Mouse (Mus musculus): ENCODE data around the gene Rras. TPM values are rescaled to one million over a fixed set of nuclear protein-coding genes. Genes with fewer than 3 reads are reported as not detected.

Gene Rras
- total and polyA plus RNA-seq, 3 experiments = 3.2 to 16.3 (median 5.6) TPM

DNA sequence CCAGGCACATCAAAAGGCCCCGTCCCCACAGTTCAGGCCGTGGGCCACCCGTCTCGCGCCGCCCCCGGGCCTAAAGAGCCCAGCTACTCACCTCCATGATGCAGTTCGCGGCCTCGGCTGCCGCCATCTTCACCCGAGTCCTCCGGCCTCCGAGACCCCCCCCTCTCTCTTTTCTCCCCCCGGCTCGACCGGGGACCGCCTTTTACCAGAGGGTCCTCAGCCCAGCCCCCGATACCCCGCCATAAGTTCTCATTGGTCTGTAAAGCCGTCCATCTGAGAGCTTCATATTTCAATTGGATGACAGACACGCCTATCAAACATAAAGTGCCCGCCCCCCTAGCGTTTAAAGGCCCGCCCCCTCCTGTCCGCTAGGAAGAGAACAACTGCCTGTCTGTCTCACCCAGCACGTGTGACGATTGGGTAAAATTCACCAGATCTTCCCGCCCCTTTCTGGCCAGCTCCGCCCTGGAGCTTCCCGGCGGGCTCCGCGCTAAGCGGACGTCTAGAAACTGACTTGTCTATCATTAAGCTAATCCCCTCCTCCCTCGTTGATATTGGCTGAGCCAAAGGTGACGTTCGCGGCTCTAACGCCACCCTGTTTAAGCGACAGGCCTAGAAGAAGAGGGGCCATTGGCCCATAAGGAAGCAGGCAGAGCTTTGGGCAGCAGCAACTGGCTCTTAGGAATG is 31.4 kb upstream of the Rras start, which contains the start of gene Prmt1:
TSS of gene Prmt1 (minus strand) at position 377 of the 687 bp plus-strand sequence.
- peak; percentile 89 for ATAC-seq (ENCODE audit: extremely low read depth, insufficient number of reproducible peaks, low FRiP score, poor library complexity, severe bottlenecking)
- Histone ChIP-seq H3K9me3 (replicated peaks) (no peaks in the 10 kb centered on the region), H3K4me3 (ENCODE audit: low read depth, low read length) (peak within 1 kb of the TSS; percentile 98), H3K27me3 (ENCODE audit: insufficient read depth, low read length) (no peaks in the 10 kb centered on the region), H3K36me3 (replicated peaks) (peaks cover 68% of the 10 kb centered on the region), H3K4me1 (ENCODE audit: insufficient read depth, low read depth, low read length) (peaks cover 64% of the 10 kb centered on the region)
- peak; percentile 99 for DNase-seq (ENCODE audit: low spot score)
- TF ChIP-seq TAL1 (conservative IDR thresholded peaks at IDR 0.05; ENCODE audit: low read depth, low read length) (no peak), GATA1 (IDR thresholded peaks at IDR 0.05; ENCODE audit: borderline replicate concordance, low read length) (no peak), GATA2 (IDR thresholded peaks at IDR 0.05; ENCODE audit: borderline replicate concordance, low read depth, low read length) (no peak), POLR2AphosphoS5 (IDR thresholded peaks at IDR 0.05; ENCODE audit: insufficient replicate concordance, low read depth, low read length) (no peak)

DNA sequence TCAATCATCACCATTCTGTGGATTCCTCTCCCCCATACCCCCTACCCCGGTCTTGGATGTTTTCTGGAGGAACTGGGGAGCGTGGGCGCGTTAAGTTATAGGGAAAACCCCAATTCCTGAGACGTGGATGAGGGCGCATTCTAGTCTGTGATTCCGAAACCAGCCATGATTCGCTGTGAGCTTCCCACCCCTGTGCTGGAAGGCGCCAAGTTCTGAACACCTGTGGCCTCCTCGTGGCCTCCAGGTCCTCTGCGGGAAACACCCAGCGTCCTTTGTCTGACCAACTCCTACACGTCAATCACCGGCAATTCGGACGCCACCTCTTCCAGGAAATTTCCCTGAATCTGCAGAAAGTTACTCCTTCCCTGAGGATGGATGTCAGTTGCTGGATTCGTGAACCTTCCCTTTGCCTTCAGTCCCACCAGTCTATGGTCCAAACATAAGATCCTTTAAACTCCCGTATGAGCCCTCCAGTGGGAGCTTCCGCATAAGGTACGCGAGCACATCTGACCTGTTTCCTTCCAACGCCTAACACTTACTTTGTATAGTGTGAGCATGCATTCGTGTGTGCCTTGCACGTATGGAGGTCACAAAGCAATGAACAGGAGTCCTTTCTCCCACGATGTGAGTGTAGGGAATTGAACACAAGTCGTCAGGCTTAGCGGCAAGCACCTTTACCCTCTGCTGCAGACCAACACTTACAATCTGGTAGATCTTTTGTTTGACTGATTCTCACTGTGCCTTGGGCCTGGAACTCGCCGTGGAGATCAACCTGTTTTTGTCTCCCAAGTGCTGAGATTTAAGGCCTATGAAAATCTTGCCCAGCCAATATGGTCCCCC is 30.7 kb upstream of the Rras start:
- DNase-seq (ENCODE audit: low spot score) (no peak), ATAC-seq (ENCODE audit: extremely low read depth, insufficient number of reproducible peaks, low FRiP score, poor library complexity, severe bottlenecking) (no peak)
- Histone ChIP-seq H3K36me3 (replicated peaks) (peaks cover 68% of the 10 kb centered on the region), H3K9me3 (replicated peaks) (no peaks in the 10 kb centered on the region), H3K4me3 (ENCODE audit: low read depth, low read length) (peak overlapping the region; percentile 77), H3K4me1 (ENCODE audit: insufficient read depth, low read depth, low read length) (peaks cover 59% of the 10 kb centered on the region), H3K27me3 (ENCODE audit: insufficient read depth, low read length) (no peaks in the 10 kb centered on the region)
- 0 out of 2 replicates have a peak, but pooled peaks have one; percentile 37 for TF ChIP-seq POLR2AphosphoS5 (IDR thresholded peaks at IDR 0.05; ENCODE audit: insufficient replicate concordance, low read depth, low read length)
- no peak for TF ChIP-seq GATA1 (IDR thresholded peaks at IDR 0.05; ENCODE audit: borderline replicate concordance, low read length)

DNA sequence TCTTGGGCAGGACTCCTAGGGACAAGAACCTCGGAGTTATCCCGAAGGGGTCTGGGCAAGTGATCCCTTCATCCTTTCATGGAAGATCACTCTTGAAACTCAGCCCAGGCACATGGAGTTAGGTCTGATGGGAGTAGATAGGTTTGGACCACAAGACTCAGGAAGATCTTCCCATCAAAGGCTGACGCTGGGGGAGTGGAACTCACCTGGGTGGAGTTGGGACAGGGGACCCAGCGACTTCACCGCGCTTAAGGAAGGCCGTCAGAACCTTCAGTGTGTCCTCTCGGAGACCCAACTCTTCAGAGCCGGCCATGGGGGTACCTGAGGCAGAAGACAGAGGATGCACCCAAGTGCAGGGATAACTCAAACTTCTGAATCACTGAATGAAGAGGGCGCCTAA is 21.1 kb upstream of the Rras start:
- peak overlapping the region; percentile 75 for H3K4me3 ChIP-seq (ENCODE audit: low read depth, low read length)
- peaks cover 80% of the 10 kb centered on the region for H3K36me3 ChIP-seq (replicated peaks)
- ATAC-seq (ENCODE audit: extremely low read depth, insufficient number of reproducible peaks, low FRiP score, poor library complexity, severe bottlenecking) (no peak), DNase-seq (ENCODE audit: low spot score) (no peak)
- H3K9me3 ChIP-seq (replicated peaks) = no peaks in the 10 kb centered on the region
- no peak for TF ChIP-seq TAL1 (conservative IDR thresholded peaks at IDR 0.05; ENCODE audit: low read depth, low read length)
- TF ChIP-seq POLR2AphosphoS5 (IDR thresholded peaks at IDR 0.05; ENCODE audit: insufficient replicate concordance, low read depth, low read length) = no peak
- no peak for TF ChIP-seq GATA1 (IDR thresholded peaks at IDR 0.05; ENCODE audit: borderline replicate concordance, low read length)
- no peak for TF ChIP-seq CTCF (IDR thresholded peaks at IDR 0.05; ENCODE audit: low read depth, low read length)
- TF ChIP-seq GATA2 (IDR thresholded peaks at IDR 0.05; ENCODE audit: borderline replicate concordance, low read depth, low read length) = no peak
- H3K27me3 ChIP-seq (ENCODE audit: insufficient read depth, low read length) = no peaks in the 10 kb centered on the region
- peaks cover 66% of the 10 kb centered on the region for H3K4me1 ChIP-seq (ENCODE audit: insufficient read depth, low read depth, low read length)

DNA sequence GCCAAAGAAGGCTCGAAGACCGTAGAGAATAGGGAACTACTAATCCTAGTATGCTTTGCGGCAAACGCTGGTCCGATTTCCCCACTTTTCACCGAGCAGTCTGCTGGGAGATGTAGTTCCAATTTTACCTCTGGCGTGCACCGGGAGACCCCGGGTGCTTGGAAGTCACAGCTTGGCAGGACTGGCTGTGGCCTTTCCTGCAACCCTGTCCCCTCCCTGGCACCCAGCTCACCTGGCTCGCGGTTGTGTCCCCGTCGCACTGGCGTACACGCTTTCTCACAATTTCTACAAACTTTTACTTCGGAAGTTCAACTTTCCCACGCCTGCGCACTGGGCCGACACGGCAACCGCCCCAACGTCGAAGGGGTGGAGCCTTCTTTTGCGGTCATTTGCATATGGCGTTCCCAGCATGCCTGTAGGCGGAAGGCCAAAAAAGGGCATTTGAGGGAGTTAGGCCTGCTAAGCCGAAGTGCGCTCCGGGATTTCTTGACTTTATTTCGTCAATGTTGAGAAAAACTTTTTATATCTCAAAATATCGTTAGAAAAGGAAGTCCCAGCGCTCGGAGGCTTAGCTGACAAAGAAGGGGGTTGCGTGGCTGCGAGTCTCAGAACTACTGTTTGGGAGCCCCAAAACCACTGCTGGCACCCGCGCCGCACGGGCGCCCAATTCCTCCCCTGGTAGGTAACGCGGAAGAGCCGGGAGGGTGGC is 20.4 kb upstream of the Rras start, which contains the start of gene Irf3:
TSS of gene Irf3 (plus strand) at position 418 of the 709 bp plus-strand sequence.
- ATAC-seq (ENCODE audit: extremely low read depth, insufficient number of reproducible peaks, low FRiP score, poor library complexity, severe bottlenecking) = peak; percentile 81
- Histone ChIP-seq H3K4me1 (ENCODE audit: insufficient read depth, low read depth, low read length) (peaks cover 70% of the 10 kb centered on the region), H3K36me3 (replicated peaks) (peaks cover 80% of the 10 kb centered on the region)

DNA sequence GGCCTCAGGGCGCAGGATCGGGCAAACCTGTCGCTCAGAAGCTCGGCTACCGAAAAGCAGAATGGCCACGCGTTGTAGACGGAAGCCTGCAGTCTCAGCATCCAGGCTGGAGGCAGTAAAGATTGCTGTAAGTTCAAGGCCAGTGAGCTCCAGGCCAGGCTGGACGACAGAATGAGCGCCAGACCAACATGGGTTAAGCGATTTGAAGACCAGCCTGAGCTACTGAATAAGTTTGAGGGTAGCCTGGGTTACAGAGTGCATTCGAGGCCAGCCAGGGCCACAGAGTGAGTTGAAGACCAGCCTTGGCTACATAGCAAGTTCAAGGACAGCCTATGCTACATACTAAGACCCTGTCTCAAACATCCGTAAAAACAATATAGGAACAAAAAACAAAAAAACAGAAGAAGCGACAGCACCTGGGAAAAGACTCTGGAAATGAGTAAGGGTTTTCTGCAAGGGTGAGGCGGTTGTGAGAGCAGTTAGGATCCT is 19.8 kb upstream of the Rras start:
- DNase-seq (ENCODE audit: low spot score) = no peak
- H3K9me3 ChIP-seq (replicated peaks) = no peaks in the 10 kb centered on the region
- H3K4me3 ChIP-seq (ENCODE audit: low read depth, low read length) = peak overlapping the region; percentile 75
- peaks cover 72% of the 10 kb centered on the region for H3K4me1 ChIP-seq (ENCODE audit: insufficient read depth, low read depth, low read length)
- H3K27me3 ChIP-seq (ENCODE audit: insufficient read depth, low read length) = no peaks in the 10 kb centered on the region
- no peak for ATAC-seq (ENCODE audit: extremely low read depth, insufficient number of reproducible peaks, low FRiP score, poor library complexity, severe bottlenecking)
- H3K36me3 ChIP-seq (replicated peaks) = peaks cover 80% of the 10 kb centered on the region
- TF ChIP-seq TAL1 (conservative IDR thresholded peaks at IDR 0.05; ENCODE audit: low read depth, low read length) (no peak), CTCF (IDR thresholded peaks at IDR 0.05; ENCODE audit: low read depth, low read length) (no peak), GATA1 (IDR thresholded peaks at IDR 0.05; ENCODE audit: borderline replicate concordance, low read length) (no peak), POLR2AphosphoS5 (IDR thresholded peaks at IDR 0.05; ENCODE audit: insufficient replicate concordance, low read depth, low read length) (no peak), GATA2 (IDR thresholded peaks at IDR 0.05; ENCODE audit: borderline replicate concordance, low read depth, low read length) (no peak)

More for the DNA sequence above, 20.4 kb upstream of the Rras start, which contains the start of gene Irf3:
- peak within 1 kb of the TSS; percentile 75 for H3K4me3 ChIP-seq (ENCODE audit: low read depth, low read length)
- no peaks in the 10 kb centered on the region for H3K27me3 ChIP-seq (ENCODE audit: insufficient read depth, low read length)
- H3K9me3 ChIP-seq (replicated peaks) = no peaks in the 10 kb centered on the region
- peak; percentile 83 for DNase-seq (ENCODE audit: low spot score)
- TF ChIP-seq GATA2 (IDR thresholded peaks at IDR 0.05; ENCODE audit: borderline replicate concordance, low read depth, low read length) = no peak
- TF ChIP-seq CTCF (IDR thresholded peaks at IDR 0.05; ENCODE audit: low read depth, low read length) = no peak
- no peak for TF ChIP-seq TAL1 (conservative IDR thresholded peaks at IDR 0.05; ENCODE audit: low read depth, low read length)
- TF ChIP-seq GATA1 (IDR thresholded peaks at IDR 0.05; ENCODE audit: borderline replicate concordance, low read length) = no peak
- TF ChIP-seq POLR2AphosphoS5 (IDR thresholded peaks at IDR 0.05; ENCODE audit: insufficient replicate concordance, low read depth, low read length) = no peak
